Mouse (Mus musculus) kidney, adult 2 months (tissue): ENCODE data around the gene Slc35g3. TPM values are rescaled to one million over a fixed set of nuclear protein-coding genes. Genes with fewer than 3 reads are reported as not detected.

Source experiments
- DNase-seq: peaks from one replicate; pipeline ENCODE4 v3.0.0; 2021
- H3K27ac ChIP-seq: fragments of 200-500 bp; 2 replicates; pipeline ENCODE4 v1.5.1; 2012; ENCODE audit warnings: low read depth, low read length, control low read depth, inconsistent platforms; ENCODE audit not compliant: insufficient read depth
- H3K27me3 ChIP-seq: fragments of 200-500 bp; replicated peaks from 2 replicates; pipeline ENCODE4 v1.6.1; 2012; ENCODE audit warnings: mild to moderate bottlenecking, moderate library complexity, low read length, inconsistent platforms; ENCODE audit not compliant: control insufficient read depth, insufficient read depth
- H3K36me3 ChIP-seq: fragments of 200-500 bp; 2 replicates; pipeline ENCODE4 v1.6.1; 2012; ENCODE audit warnings: mild to moderate bottlenecking, moderate library complexity, low read length, inconsistent platforms; ENCODE audit not compliant: control insufficient read depth, insufficient read depth
- H3K4me1 ChIP-seq: fragments of 200-500 bp; 2 replicates; pipeline ENCODE4 v1.6.1; 2011; ENCODE audit warnings: low read length; ENCODE audit not compliant: control insufficient read depth, insufficient read depth
- H3K4me3 ChIP-seq: fragments of 200-500 bp; 2 replicates; pipeline ENCODE4 v1.5.1; 2011; ENCODE audit warnings: mild to moderate bottlenecking, low read depth, low read length, control low read depth; ENCODE audit not compliant: insufficient read depth
- CTCF ChIP-seq: fragments of 200-500 bp; conservative IDR thresholded peaks from 2 replicates; pipeline ENCODE4 v1.5.1; 2011; ENCODE audit warnings: low read depth, mild to moderate bottlenecking, control low read depth, low read length, moderate library complexity, mixed read lengths; ENCODE audit not compliant: insufficient read depth, insufficient read length
- POLR2A ChIP-seq: fragments of 200-500 bp; IDR thresholded peaks from one replicate; pipeline ENCODE4 v1.6.1; 2011; ENCODE audit warnings: low read depth, low read length, control low read depth
- WGBS: fragments of 180-500 bp; shearing (Covaris S2); methylation state at CpG from one replicate; pipeline ENCODE4 v1.1.7; 2018; 5-methylcytosine and 5-hydroxymethylcytosine counted together
- polyA plus RNA-seq: library from polyadenylated mRNA; depleted of rRNA; stranded (reverse); fragments of >200 nt; gene quantifications from 2 replicates; pipeline ENCODE4 v1.2.3, GENCODE M21; 2012; rRNA removed

Slc35g3 gene
- polyA plus RNA-seq, 1 experiment = 0.05 TPM

DNA sequence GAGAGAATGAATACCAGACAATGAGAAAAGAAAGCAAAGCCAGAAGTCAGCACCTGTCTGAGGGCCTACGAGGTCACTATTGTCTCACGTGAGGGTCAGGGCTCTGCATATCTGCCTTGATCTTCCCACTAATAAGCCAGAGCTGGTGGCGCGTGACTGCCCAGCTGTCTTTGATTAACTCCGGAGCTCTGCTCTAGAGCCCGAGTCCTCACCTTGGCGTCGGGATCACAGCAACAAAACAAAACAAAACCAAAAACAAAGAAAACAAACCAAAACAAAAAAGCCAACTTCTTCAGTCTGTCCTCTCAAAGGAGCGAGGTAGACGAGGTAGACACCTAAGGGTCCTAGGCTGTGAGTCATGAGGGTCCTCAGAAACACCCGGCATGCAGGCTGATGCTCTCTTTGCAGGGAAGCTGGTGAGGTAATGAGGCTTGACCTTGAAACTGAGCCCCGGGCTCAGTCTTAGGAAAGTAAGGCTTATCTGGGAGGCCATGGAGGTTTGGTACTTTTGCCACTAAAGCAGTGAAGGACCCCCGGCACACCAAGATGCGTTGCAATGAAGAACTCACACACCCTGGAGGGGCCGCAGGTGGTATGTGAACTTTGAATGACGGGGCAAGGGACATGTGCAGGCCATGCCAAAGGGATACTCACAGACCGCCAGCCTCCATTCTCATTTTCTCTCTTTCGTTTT, 47.0 kb downstream of the Slc35g3 start:
- TF ChIP-seq POLR2A = no peak
- no peak for TF ChIP-seq CTCF
- 41% methylated on average over 18 of the region's 18 CpGs for WGBS
- H3K4me1 ChIP-seq = peaks cover 18% of the 10 kb centered on the region; the same call in 1 of the 2 replicates
- no peak overlapping the region for H3K4me3 ChIP-seq
- peak; percentile 89 for DNase-seq
- no peaks in the 10 kb centered on the region for H3K36me3 ChIP-seq
- H3K27me3 ChIP-seq = no peaks in the 10 kb centered on the region
- H3K27ac ChIP-seq = peak overlapping the region; percentile 79

- Histone ChIP-seq H3K36me3 (no peaks in the 10 kb centered on the region), H3K27ac (peak overlapping the region; percentile 36; the same call in 1 of the 2 replicates), H3K27me3 (no peaks in the 10 kb centered on the region), H3K4me1 (peaks cover 18% of the 10 kb centered on the region; the same call in 1 of the 2 replicates), H3K4me3 (no peak overlapping the region)
- DNase-seq = peak; percentile 78
- TF ChIP-seq POLR2A (no peak), CTCF (no peak)
- WGBS = 57% methylated on average over 20 of the region's 20 CpGs
These were observed 48.7 kb downstream of the Slc35g3 start for GRCm38 (mm10) chr11:69712954-69713672.

GRCm38 (mm10) chr11:69711082-69711481, 50.7 kb downstream of the Slc35g3 start:
- H3K27ac ChIP-seq = no peak overlapping the region
- TF ChIP-seq CTCF (no peak), POLR2A (no peak)
- H3K27me3 ChIP-seq = no peaks in the 10 kb centered on the region
- H3K4me3 ChIP-seq = no peak overlapping the region
- no peak for DNase-seq
- no peaks in the 10 kb centered on the region for H3K36me3 ChIP-seq
- 71% methylated on average over 2 of the region's 2 CpGs for whole genome bisulfite sequencing
- H3K4me1 ChIP-seq = peaks cover 31% of the 10 kb centered on the region; the same call in 1 of the 2 replicates

GRCm38 (mm10) chr11:69710470-69710869, 51.3 kb downstream of the Slc35g3 start:
- TF ChIP-seq POLR2A = no peak
- no peak for TF ChIP-seq CTCF
- Histone ChIP-seq H3K27me3 (no peaks in the 10 kb centered on the region), H3K4me3 (no peak overlapping the region), H3K27ac (no peak overlapping the region), H3K4me1 (peaks cover 26% of the 10 kb centered on the region; the same call in 1 of the 2 replicates), H3K36me3 (no peaks in the 10 kb centered on the region)
- 84% methylated on average over 3 of the region's 3 CpGs for WGBS
- no peak for DNase-seq

Other genes with a start within 250 kb of the Slc35g3 start
- gene Dnah2, start 212.9 kb downstream of the Slc35g3 start, polyA plus RNA-seq = 0.50 and 0.73 TPM in 2 replicates
- gene Efnb3, start 201.8 kb downstream of the Slc35g3 start, polyA plus RNA-seq = 0.81 and 0.84 TPM in 2 replicates
- 19.8 and 20.7 TPM in 2 replicates for gene Wrap53, start 181.7 kb downstream of the Slc35g3 start, polyA plus RNA-seq
- gene Trp53, start 181.6 kb downstream of the Slc35g3 start, polyA plus RNA-seq = 48.5 and 55.0 TPM in 2 replicates
- gene Atp1b2, start 156.0 kb downstream of the Slc35g3 start, polyA plus RNA-seq = 20.0 and 22.5 TPM in 2 replicates
- 0.42 and 0.48 TPM in 2 replicates for gene Shbg, start 144.1 kb downstream of the Slc35g3 start, polyA plus RNA-seq
- gene Sat2, start 139.9 kb downstream of the Slc35g3 start, polyA plus RNA-seq = 16.7 and 18.8 TPM in 2 replicates
- gene Fxr2, start 129.0 kb downstream of the Slc35g3 start, polyA plus RNA-seq = 49.9 and 50.8 TPM in 2 replicates
- gene Sox15, start 106.7 kb downstream of the Slc35g3 start, polyA plus RNA-seq = 0.58 and 0.70 TPM in 2 replicates
- 143 and 147 TPM in 2 replicates for gene Mpdu1, start 99.3 kb downstream of the Slc35g3 start, polyA plus RNA-seq
- 8.5 and 10.7 TPM in 2 replicates for gene Cd68, start 95.8 kb downstream of the Slc35g3 start, polyA plus RNA-seq
- gene Eif4a1, start 89.5 kb downstream of the Slc35g3 start, polyA plus RNA-seq = 200 and 244 TPM in 2 replicates
- gene Senp3, start 79.9 kb downstream of the Slc35g3 start, polyA plus RNA-seq = 41.8 and 43.5 TPM in 2 replicates
- gene Tnfsf13, start 76.2 kb downstream of the Slc35g3 start, polyA plus RNA-seq = 3.8 and 4.1 TPM in 2 replicates
- gene Tnfsf12, start 66.1 kb downstream of the Slc35g3 start, polyA plus RNA-seq = 55.5 and 65.1 TPM in 2 replicates
- 11.0 and 11.6 TPM in 2 replicates for gene Tnfsfm13, start 65.9 kb downstream of the Slc35g3 start, polyA plus RNA-seq
- 25.3 and 37.8 TPM in 2 replicates for gene Polr2a, start 3.3 kb downstream of the Slc35g3 start, polyA plus RNA-seq
- 22.3 and 24.4 TPM in 2 replicates for gene Zbtb4, start 3.9 kb upstream of the Slc35g3 start, polyA plus RNA-seq
- gene Chrnb1, start 34.0 kb upstream of the Slc35g3 start, polyA plus RNA-seq = 11.9 and 14.3 TPM in 2 replicates
- gene Fgf11, start 39.9 kb upstream of the Slc35g3 start, polyA plus RNA-seq = 2.6 and 3.3 TPM in 2 replicates
- 19.2 and 22.4 TPM in 2 replicates for gene Tmem102, start 43.7 kb upstream of the Slc35g3 start, polyA plus RNA-seq
- gene Gm39566, start 53.3 kb upstream of the Slc35g3 start, polyA plus RNA-seq = 0.02 and 0.04 TPM in 2 replicates
- gene Spem2, start 56.5 kb upstream of the Slc35g3 start, polyA plus RNA-seq = 0.20 and 0.26 TPM in 2 replicates
- 0.28 and 0.38 TPM in 2 replicates for gene Spem1, start 60.2 kb upstream of the Slc35g3 start, polyA plus RNA-seq
- 6.4 and 7.8 TPM in 2 replicates for gene Nlgn2, start 75.8 kb upstream of the Slc35g3 start, polyA plus RNA-seq
- gene Tmem256, start 76.5 kb upstream of the Slc35g3 start, polyA plus RNA-seq = 513 and 551 TPM in 2 replicates
- gene Plscr3, start 84.4 kb upstream of the Slc35g3 start, polyA plus RNA-seq = 57.1 and 63.9 TPM in 2 replicates
- gene Tnk1, start 96.8 kb upstream of the Slc35g3 start, polyA plus RNA-seq = 7.9 and 9.3 TPM in 2 replicates
- gene Tmem95, start 116.0 kb upstream of the Slc35g3 start, polyA plus RNA-seq = not detected in 2 replicates
- gene Kctd11, start 119.4 kb upstream of the Slc35g3 start, polyA plus RNA-seq = 4.8 TPM in 2 replicates
- gene Acap1, start 133.6 kb upstream of the Slc35g3 start, polyA plus RNA-seq = 1.7 and 6.1 TPM in 2 replicates
- 0.94 and 0.99 TPM in 2 replicates for gene 2810408A11Rik, start 139.0 kb upstream of the Slc35g3 start, polyA plus RNA-seq
- 72.0 and 80.1 TPM in 2 replicates for gene Neurl4, start 139.1 kb upstream of the Slc35g3 start, polyA plus RNA-seq
- 72.9 and 75.5 TPM in 2 replicates for gene Gps2, start 151.9 kb upstream of the Slc35g3 start, polyA plus RNA-seq
- gene Eif5a, start 160.0 kb upstream of the Slc35g3 start, polyA plus RNA-seq = 465 and 575 TPM in 2 replicates
- 60.5 and 71.7 TPM in 2 replicates for gene Ybx2, start 173.8 kb upstream of the Slc35g3 start, polyA plus RNA-seq
- 74.2 and 78.6 TPM in 2 replicates for gene Slc2a4, start 186.2 kb upstream of the Slc35g3 start, polyA plus RNA-seq
- 39.2 and 40.0 TPM in 2 replicates for gene Cldn7, start 202.8 kb upstream of the Slc35g3 start, polyA plus RNA-seq
- 84.4 and 104 TPM in 2 replicates for gene Ctdnep1, start 219.2 kb upstream of the Slc35g3 start, polyA plus RNA-seq
- 66.3 and 68.4 TPM in 2 replicates for gene Elp5, start 220.5 kb upstream of the Slc35g3 start, polyA plus RNA-seq
- gene Gabarap, start 229.2 kb upstream of the Slc35g3 start, polyA plus RNA-seq = 746 and 1,018 TPM in 2 replicates
- gene Phf23, start 233.8 kb upstream of the Slc35g3 start, polyA plus RNA-seq = 16.0 and 21.4 TPM in 2 replicates
- gene Dvl2, start 238.6 kb upstream of the Slc35g3 start, polyA plus RNA-seq = 8.5 and 9.6 TPM in 2 replicates